Mouse (Mus musculus): Measurements from ENCODE around the gene Batf3. TPM values are rescaled to one million over a fixed set of nuclear protein-coding genes. Genes with fewer than 3 reads are reported as not detected.
A peak's percentile ranks its signal among the peaks of the same experiment; 100 is the strongest.

Batf3 gene
- polyA plus RNA-seq, 1 experiment = 2.0 TPM

- Histone ChIP-seq H3K27me3 (replicated peaks) (peaks cover 3% of the 10 kb centered on the region), H3K36me3 (replicated peaks; ENCODE audit: low read length) (peaks cover 47% of the 10 kb centered on the region), H3K4me3 (replicated peaks) (peak overlapping the region; percentile 74), H3K9me3 (no peaks in the 10 kb centered on the region), H3K4me1 (peaks cover 39% of the 10 kb centered on the region)
- TF ChIP-seq FLI1 (IDR thresholded peaks at IDR 0.05; ENCODE audit: low read length) (no peak), GATA1 (IDR thresholded peaks at IDR 0.05; ENCODE audit: borderline replicate concordance, low read length) (no peak)
Measured at GRCm38 (mm10) chr1:191085597-191085996, 12.1 kb upstream of the Batf3 start.

- TF ChIP-seq GATA1 (IDR thresholded peaks at IDR 0.05; ENCODE audit: borderline replicate concordance, low read length) (no peak), FLI1 (IDR thresholded peaks at IDR 0.05; ENCODE audit: low read length) (no peak)
Measured at GRCm38 (mm10) chr1:191086304-191086878, 11.3 kb upstream of the Batf3 start.

GRCm38 (mm10) chr1:191086960-191087359, 10.7 kb upstream of the Batf3 start:
- Histone ChIP-seq H3K4me3 (replicated peaks) (no peak overlapping the region), H3K9me3 (no peaks in the 10 kb centered on the region), H3K36me3 (replicated peaks; ENCODE audit: low read length) (peaks cover 36% of the 10 kb centered on the region), H3K27me3 (replicated peaks) (peaks cover 16% of the 10 kb centered on the region), H3K4me1 (peaks cover 41% of the 10 kb centered on the region)
- TF ChIP-seq GATA1 (IDR thresholded peaks at IDR 0.05; ENCODE audit: borderline replicate concordance, low read length) (no peak), FLI1 (IDR thresholded peaks at IDR 0.05; ENCODE audit: low read length) (no peak)

More at GRCm38 (mm10) chr1:191086304-191086878, 11.3 kb upstream of the Batf3 start:
- Histone ChIP-seq H3K36me3 (replicated peaks; ENCODE audit: low read length) (peaks cover 41% of the 10 kb centered on the region), H3K4me1 (peaks cover 39% of the 10 kb centered on the region), H3K27me3 (replicated peaks) (peaks cover 11% of the 10 kb centered on the region), H3K4me3 (replicated peaks) (no peak overlapping the region), H3K9me3 (no peaks in the 10 kb centered on the region)

GRCm38 (mm10) chr1:191087955-191088354, 9.7 kb upstream of the Batf3 start:
- Histone ChIP-seq H3K4me3 (replicated peaks) (no peak overlapping the region), H3K4me1 (peaks cover 48% of the 10 kb centered on the region), H3K9me3 (no peaks in the 10 kb centered on the region), H3K36me3 (replicated peaks; ENCODE audit: low read length) (peaks cover 27% of the 10 kb centered on the region), H3K27me3 (replicated peaks) (peaks cover 25% of the 10 kb centered on the region)
- no peak for TF ChIP-seq GATA1 (IDR thresholded peaks at IDR 0.05; ENCODE audit: borderline replicate concordance, low read length)
- no peak for TF ChIP-seq FLI1 (IDR thresholded peaks at IDR 0.05; ENCODE audit: low read length)

GRCm38 (mm10) chr1:191089355-191089754, 8.3 kb upstream of the Batf3 start:
- no peak for TF ChIP-seq GATA1 (IDR thresholded peaks at IDR 0.05; ENCODE audit: borderline replicate concordance, low read length)
- no peak for TF ChIP-seq FLI1 (IDR thresholded peaks at IDR 0.05; ENCODE audit: low read length)
- Histone ChIP-seq H3K36me3 (replicated peaks; ENCODE audit: low read length) (peaks cover 13% of the 10 kb centered on the region), H3K4me3 (replicated peaks) (no peak overlapping the region), H3K9me3 (no peaks in the 10 kb centered on the region), H3K27me3 (replicated peaks) (peaks cover 36% of the 10 kb centered on the region), H3K4me1 (peaks cover 60% of the 10 kb centered on the region)

- peaks cover 60% of the 10 kb centered on the region for H3K27me3 ChIP-seq (replicated peaks)
- H3K4me1 ChIP-seq = peaks cover 55% of the 10 kb centered on the region
- TF ChIP-seq FLI1 (IDR thresholded peaks at IDR 0.05; ENCODE audit: low read length) (no peak), GATA1 (IDR thresholded peaks at IDR 0.05; ENCODE audit: borderline replicate concordance, low read length) (no peak)
- no peak overlapping the region for H3K4me3 ChIP-seq (replicated peaks)
- H3K36me3 ChIP-seq (replicated peaks; ENCODE audit: low read length) = no peaks in the 10 kb centered on the region
- no peaks in the 10 kb centered on the region for H3K9me3 ChIP-seq
Measured at GRCm38 (mm10) chr1:191092050-191092449, 5.6 kb upstream of the Batf3 start.

GRCm38 (mm10) chr1:191093578-191093977, 4.1 kb upstream of the Batf3 start:
- Histone ChIP-seq H3K4me1 (peaks cover 62% of the 10 kb centered on the region), H3K36me3 (replicated peaks; ENCODE audit: low read length) (no peaks in the 10 kb centered on the region), H3K4me3 (replicated peaks) (no peak overlapping the region), H3K27me3 (replicated peaks) (peaks cover 75% of the 10 kb centered on the region), H3K9me3 (no peaks in the 10 kb centered on the region)
- TF ChIP-seq GATA1 (IDR thresholded peaks at IDR 0.05; ENCODE audit: borderline replicate concordance, low read length) = no peak
- TF ChIP-seq FLI1 (IDR thresholded peaks at IDR 0.05; ENCODE audit: low read length) = no peak

- no peak for TF ChIP-seq FLI1 (IDR thresholded peaks at IDR 0.05; ENCODE audit: low read length)
- TF ChIP-seq GATA1 (IDR thresholded peaks at IDR 0.05; ENCODE audit: borderline replicate concordance, low read length) = no peak
- peaks cover 56% of the 10 kb centered on the region for H3K4me1 ChIP-seq
- no peaks in the 10 kb centered on the region for H3K36me3 ChIP-seq (replicated peaks; ENCODE audit: low read length)
- no peak overlapping the region for H3K4me3 ChIP-seq (replicated peaks)
- peaks cover 87% of the 10 kb centered on the region for H3K27me3 ChIP-seq (replicated peaks)
- H3K9me3 ChIP-seq = no peaks in the 10 kb centered on the region
Measured at GRCm38 (mm10) chr1:191095019-191095418, 2.6 kb upstream of the Batf3 start.

GRCm38 (mm10) chr1:191096871-191097681, 571 bp upstream of the Batf3 start:
- Histone ChIP-seq H3K4me1 (peaks cover 52% of the 10 kb centered on the region), H3K4me3 (replicated peaks) (peak overlapping the region; percentile 90), H3K9me3 (peaks cover 15% of the 10 kb centered on the region), H3K27me3 (replicated peaks) (peaks cover 90% of the 10 kb centered on the region), H3K36me3 (replicated peaks; ENCODE audit: low read length) (no peaks in the 10 kb centered on the region)
- TF ChIP-seq GATA1 (IDR thresholded peaks at IDR 0.05; ENCODE audit: borderline replicate concordance, low read length) = no peak

GRCm38 (mm10) chr1:191099114-191099513, 1.5 kb downstream of the Batf3 start:
- H3K27me3 ChIP-seq (replicated peaks) = peaks cover 84% of the 10 kb centered on the region
- TF ChIP-seq FLI1 (IDR thresholded peaks at IDR 0.05; ENCODE audit: low read length) = no peak
- no peak for TF ChIP-seq GATA1 (IDR thresholded peaks at IDR 0.05; ENCODE audit: borderline replicate concordance, low read length)
- no peak overlapping the region for H3K4me3 ChIP-seq (replicated peaks)
- H3K36me3 ChIP-seq (replicated peaks; ENCODE audit: low read length) = no peaks in the 10 kb centered on the region
- peaks cover 36% of the 10 kb centered on the region for H3K4me1 ChIP-seq
- peaks cover 15% of the 10 kb centered on the region for H3K9me3 ChIP-seq
